Mouse (Mus musculus) midbrain, postnatal 0 days (tissue): ENCODE measurements at regions not wholly inside any gene's neighbourhood (a gene's known extent, or its start where the extent isn't known, plus 50 kb on each side); places are given as distances from the start of the nearest gene placed in this dataset.

ENCODE experiments used
- ATAC-seq: fragments of 200-750 bp; cut with Nextera tagmentation; 2 replicates; pipeline ENCODE4 v1.8.0; 2017; ENCODE audit warnings: moderate number of reproducible peaks, mild to moderate bottlenecking, moderate TSS enrichment, moderate library complexity; ENCODE audit not compliant: low FRiP score
- DNase-seq: peaks from one replicate; pipeline ENCODE4 v3.0.0-alpha.2; 2015; ENCODE audit warnings: low spot score
- H3K27ac ChIP-seq: fragments of 300-500 bp; sonication (generic); 2 replicates; pipeline ENCODE4 v1.5.1; 2014; ENCODE audit warnings: low read depth, mild to moderate bottlenecking, low read length, mixed read lengths
- H3K27me3 ChIP-seq: fragments of 300-500 bp; sonication (generic); 2 replicates; pipeline ENCODE4 v1.6.1; 2014; ENCODE audit warnings: low read length, control low read depth, mixed read lengths; ENCODE audit not compliant: insufficient read depth
- H3K36me3 ChIP-seq: fragments of 300-500 bp; sonication (generic); 2 replicates; pipeline ENCODE4 v1.6.1; 2014; ENCODE audit warnings: low read length, control low read depth, mixed read lengths; ENCODE audit not compliant: insufficient read depth
- H3K4me1 ChIP-seq: fragments of 300-500 bp; sonication (generic); 2 replicates; pipeline ENCODE4 v1.6.1; 2014; ENCODE audit warnings: mild to moderate bottlenecking, control low read depth, antibody characterized with exemption, low read length, mixed read lengths; ENCODE audit not compliant: insufficient read depth
- H3K4me2 ChIP-seq: fragments of 300-500 bp; sonication (generic); 2 replicates; pipeline ENCODE4 v1.6.1; 2014; ENCODE audit warnings: low read depth, mild to moderate bottlenecking, low read length, mixed read lengths; ENCODE audit not compliant: poor library complexity, severe bottlenecking
- H3K4me3 ChIP-seq: fragments of 300-500 bp; sonication (generic); 2 replicates; pipeline ENCODE4 v1.5.1; 2014; ENCODE audit warnings: low read depth, mild to moderate bottlenecking, low read length, moderate library complexity
- H3K9ac ChIP-seq: fragments of 300-500 bp; sonication (generic); replicated peaks from 2 replicates; pipeline ENCODE4 v1.6.1; 2014; ENCODE audit warnings: mild to moderate bottlenecking, low read length, moderate library complexity, mixed read lengths; ENCODE audit not compliant: poor library complexity, severe bottlenecking
- H3K9me3 ChIP-seq: fragments of 300-500 bp; sonication (generic); 2 replicates; pipeline ENCODE4 v1.6.1; 2016; ENCODE audit warnings: low read length, control low read depth
- CTCF ChIP-seq: IDR thresholded peaks from 2 replicates; pipeline ENCODE4 v1.5.1; 2016; ENCODE audit warnings: antibody characterized with exemption, mild to moderate bottlenecking
- WGBS: fragments of 180-500 bp; shearing (Covaris S2); extraction: QIAGEN DNeasy Blood & Tissue Kit; methylation state at CpG from one replicate; pipeline ENCODE4 v1.1.7; 2014; 5-methylcytosine and 5-hydroxymethylcytosine counted together

DNA sequence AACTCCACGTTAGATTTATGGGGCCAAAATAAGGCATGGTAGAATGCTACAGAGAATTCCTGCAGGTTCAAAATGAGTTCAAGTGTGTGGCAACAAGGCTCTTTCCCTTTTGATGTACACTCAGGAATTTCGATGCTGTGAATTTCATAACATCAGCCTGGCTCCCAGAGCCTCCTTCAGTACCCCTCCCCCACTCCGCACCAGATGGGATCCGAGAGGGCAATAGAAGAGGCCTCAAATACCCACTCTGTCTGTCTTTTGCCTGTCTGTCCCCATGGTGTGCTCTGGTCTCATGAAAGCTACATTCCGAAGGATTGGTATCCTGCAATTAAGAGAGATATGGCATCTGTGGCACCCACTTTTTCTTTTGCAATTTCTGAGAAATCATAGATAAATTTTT, 134.3 kb downstream of the Mtx2 start:
- Histone ChIP-seq H3K27me3 (no peaks in the 10 kb centered on the region), H3K4me3 (no peak overlapping the region), H3K36me3 (no peaks in the 10 kb centered on the region), H3K4me1 (no peaks in the 10 kb centered on the region), H3K27ac (no peak overlapping the region), H3K4me2 (no peak overlapping the region), H3K9me3 (no peaks in the 10 kb centered on the region), H3K9ac (no peak overlapping the region)
- WGBS: 72% methylated on average over 5 of the region's 5 CpGs
- ATAC-seq (no peak), DNase-seq (no peak)
- no peak for TF ChIP-seq CTCF

DNA sequence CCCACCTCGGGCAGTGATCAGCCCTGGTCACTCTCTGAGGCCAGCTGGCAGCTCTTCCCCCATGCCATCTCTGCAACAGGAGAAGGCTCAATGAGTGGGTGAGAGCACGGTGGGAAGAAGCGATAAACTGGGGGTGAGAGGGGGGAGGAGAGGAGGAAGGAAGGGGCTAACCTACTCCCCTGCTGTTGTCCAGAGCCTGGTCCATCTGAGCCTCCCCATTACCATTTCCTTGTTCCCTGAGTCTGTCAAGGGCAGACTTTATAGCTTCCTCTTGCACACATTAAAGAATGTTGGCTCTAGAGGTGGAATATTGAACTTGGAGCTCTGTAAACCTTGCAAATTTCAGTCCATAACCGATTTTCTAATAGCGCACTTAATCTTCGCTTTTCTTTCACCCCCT, 136.8 kb downstream of the Mtx2 start:
- Histone ChIP-seq H3K4me1 (0 out of 2 replicates have a peak, but pooled peaks cover 6% of the 10 kb centered on the region), H3K4me3 (no peak overlapping the region), H3K9me3 (no peaks in the 10 kb centered on the region), H3K27ac (no peak overlapping the region), H3K36me3 (no peaks in the 10 kb centered on the region), H3K9ac (no peak overlapping the region), H3K4me2 (no peak overlapping the region), H3K27me3 (no peaks in the 10 kb centered on the region)
- TF ChIP-seq CTCF: no peak
- WGBS: 94% methylated on average over 6 of the region's 6 CpGs
- no peak for DNase-seq
- no peak for ATAC-seq

DNA sequence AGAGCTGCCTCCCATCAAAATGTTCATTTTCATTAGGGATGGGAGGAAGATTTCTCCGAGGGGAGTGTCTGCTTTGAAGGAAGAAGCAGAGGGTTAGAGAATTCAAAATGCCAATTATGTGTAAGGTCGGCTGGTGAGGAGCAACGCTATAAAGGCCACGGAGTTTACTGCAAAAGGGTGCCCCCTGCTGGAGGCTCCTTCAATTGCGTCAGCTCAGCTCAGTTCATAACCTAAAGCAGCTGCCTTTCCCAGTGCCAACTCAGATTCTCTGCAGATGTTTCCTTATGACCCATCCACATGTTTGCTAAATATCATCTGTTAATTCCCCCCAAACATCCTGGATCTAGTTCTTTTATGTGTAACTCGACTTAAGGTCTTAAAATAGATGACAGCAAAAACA, 138.8 kb downstream of the Mtx2 start:
- Histone ChIP-seq H3K27ac (no peak overlapping the region), H3K4me3 (no peak overlapping the region), H3K9me3 (no peaks in the 10 kb centered on the region), H3K9ac (no peak overlapping the region), H3K4me1 (0 out of 2 replicates have a peak, but pooled peaks cover 6% of the 10 kb centered on the region), H3K4me2 (no peak overlapping the region), H3K36me3 (no peaks in the 10 kb centered on the region), H3K27me3 (no peaks in the 10 kb centered on the region)
- TF ChIP-seq CTCF: peak; percentile 88
- peak; percentile 62; the same call in 1 of the 2 replicates for ATAC-seq
- 2% methylated on average over 6 of the region's 6 CpGs for WGBS
- peak; percentile 91 for DNase-seq

DNA sequence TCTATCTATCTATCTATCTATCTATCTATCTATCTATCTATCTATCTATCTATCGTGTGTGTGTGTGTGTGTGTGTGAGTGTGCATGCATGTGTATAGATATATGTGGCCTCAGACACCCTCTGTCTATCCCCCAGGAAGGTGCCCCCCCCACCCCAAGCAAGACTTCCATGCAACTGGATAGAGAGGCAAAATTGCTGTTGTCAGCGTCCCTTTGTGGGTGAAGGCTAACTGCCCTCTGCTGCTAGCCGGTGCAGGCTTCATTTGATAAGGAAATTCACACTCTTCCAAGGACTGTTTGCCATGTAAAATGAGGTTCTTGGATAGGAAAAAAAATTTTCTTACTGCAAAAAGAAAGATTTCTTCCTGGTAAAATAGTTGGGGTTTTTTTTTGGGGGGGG, 139.4 kb downstream of the Mtx2 start:
- H3K4me1 ChIP-seq: 0 out of 2 replicates have a peak, but pooled peaks cover 6% of the 10 kb centered on the region
- WGBS: 33% methylated on average over 3 of the region's 3 CpGs
- no peak overlapping the region for H3K4me3 ChIP-seq
- H3K9me3 ChIP-seq: no peaks in the 10 kb centered on the region
- no peaks in the 10 kb centered on the region for H3K36me3 ChIP-seq
- TF ChIP-seq CTCF: no peak; the same call in 1 of the 2 replicates
- DNase-seq (peak; percentile 20), ATAC-seq (no peak; the same call in 1 of the 2 replicates)
- H3K27ac ChIP-seq: no peak overlapping the region
- H3K9ac ChIP-seq: no peak overlapping the region
- no peak overlapping the region for H3K4me2 ChIP-seq
- H3K27me3 ChIP-seq: no peaks in the 10 kb centered on the region

DNA sequence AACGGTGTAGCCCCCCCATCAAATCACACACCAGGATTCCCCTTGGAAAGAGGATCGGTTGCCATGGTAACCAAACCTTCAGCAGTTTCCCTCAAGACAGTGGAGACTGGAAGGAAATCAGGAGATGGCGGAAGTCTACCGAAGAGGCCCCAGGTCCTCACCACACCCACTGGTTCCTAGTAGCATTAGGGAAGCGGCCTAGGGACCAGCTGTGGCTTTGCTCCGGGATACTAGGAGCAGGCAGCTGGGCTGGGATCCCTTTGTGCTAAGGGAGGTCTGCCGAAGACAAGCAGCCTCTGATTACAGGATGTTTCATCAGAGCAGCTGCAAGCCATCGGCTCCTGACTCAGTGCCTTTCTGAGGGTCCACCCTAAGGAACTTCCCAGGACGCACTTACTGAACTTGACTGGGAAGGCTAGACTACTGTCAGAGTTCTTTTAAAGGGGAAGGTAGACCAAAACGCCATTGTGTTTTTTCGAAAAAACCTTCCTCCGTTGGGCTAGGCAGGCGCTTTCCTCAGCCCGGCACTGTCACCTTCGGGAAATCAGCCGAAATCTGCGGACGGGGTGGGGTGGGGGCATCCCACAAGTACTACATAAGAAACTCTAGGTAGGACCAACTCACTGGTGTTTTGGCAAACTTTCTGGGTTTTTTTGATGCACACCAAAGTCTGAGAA, 139.9 kb downstream of the Mtx2 start:
- Histone ChIP-seq H3K9ac (no peak overlapping the region), H3K4me3 (no peak overlapping the region), H3K36me3 (no peaks in the 10 kb centered on the region), H3K9me3 (no peaks in the 10 kb centered on the region), H3K27me3 (no peaks in the 10 kb centered on the region), H3K4me1 (0 out of 2 replicates have a peak, but pooled peaks cover 6% of the 10 kb centered on the region), H3K4me2 (peak overlapping the region; percentile 33; the same call in 1 of the 2 replicates), H3K27ac (no peak overlapping the region; the same call in 1 of the 2 replicates)
- WGBS: 26% methylated on average over 18 of the region's 18 CpGs
- TF ChIP-seq CTCF: no peak
- DNase-seq (peak; percentile 64), ATAC-seq (0 out of 2 replicates have a peak, but pooled peaks have one; percentile 23)

DNA sequence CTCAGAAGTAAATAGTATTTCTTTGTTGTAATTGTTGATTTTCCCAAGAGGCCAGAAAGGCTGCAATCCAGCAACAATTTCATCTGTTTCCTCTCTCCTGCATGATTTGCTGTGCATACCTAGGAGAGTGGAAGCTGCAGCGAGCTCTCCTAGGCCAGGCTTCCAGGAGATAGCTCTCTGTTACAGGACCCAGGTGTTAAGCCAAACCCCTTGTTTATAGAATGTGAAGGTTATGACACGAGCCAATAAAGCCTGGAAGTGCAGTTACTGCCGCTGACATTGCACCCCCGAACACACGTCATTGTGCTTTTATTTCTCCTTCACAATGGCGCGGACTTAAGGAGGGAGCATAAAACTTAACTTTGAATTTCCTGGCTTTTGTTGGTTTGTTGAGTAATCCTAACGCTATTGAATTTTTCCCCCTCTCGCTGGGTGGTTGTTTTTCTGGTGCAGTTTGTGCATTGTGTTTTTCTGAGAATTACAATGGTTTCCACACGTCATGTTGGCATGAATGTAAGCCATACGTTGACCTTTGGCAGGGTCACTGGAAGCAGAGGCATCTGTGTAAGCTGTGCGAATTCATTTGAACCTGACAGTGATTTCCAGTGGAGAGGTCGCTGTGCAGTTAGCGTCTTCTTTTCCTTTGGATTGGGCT, 145.1 kb downstream of the Mtx2 start:
- ATAC-seq (no peak), DNase-seq (no peak)
- no peak overlapping the region for H3K4me3 ChIP-seq
- TF ChIP-seq CTCF: no peak
- H3K4me2 ChIP-seq: no peak overlapping the region
- H3K9me3 ChIP-seq: no peaks in the 10 kb centered on the region
- no peaks in the 10 kb centered on the region for H3K27me3 ChIP-seq
- no peak overlapping the region for H3K27ac ChIP-seq
- H3K4me1 ChIP-seq: 0 out of 2 replicates have a peak, but pooled peaks cover under 1% of the 10 kb centered on the region
- no peak overlapping the region for H3K9ac ChIP-seq
- 46% methylated on average over 14 of the region's 14 CpGs for WGBS
- no peaks in the 10 kb centered on the region for H3K36me3 ChIP-seq
